Mouse (Mus musculus) hematopoietic stem cell, adult 5-6 weeks (primary cell): ENCODE data around the gene Lamc1. TPM values are rescaled to one million over a fixed set of nuclear protein-coding genes. Genes with fewer than 3 reads are reported as not detected.
A peak's percentile ranks its signal among the peaks of the same experiment; 100 is the strongest.
"Not testable (repeated sequence)": the region's sequence is repeated elsewhere in the genome, so short reads cannot be mapped to it uniquely, and the experiment has no call there.

ENCODE experiments used
- ATAC-seq, 2 experiments: fragments of 125-278 bp in 1 of 2; replicated peaks in 1 of 2; 2 replicates each; pipeline ENCODE4 v1.8.0; 2016 to 2017; ENCODE audit warnings: inconsistent platforms in 2 of 2, mild to moderate bottlenecking in 2 of 2, moderate number of reproducible peaks in 2 of 2, low read depth in 1 of 2, moderate TSS enrichment in 1 of 2; ENCODE audit not compliant: low FRiP score in 2 of 2, poor library complexity in 2 of 2, severe bottlenecking in 2 of 2, insufficient read depth in 1 of 2, low TSS enrichment in 1 of 2
- total RNA-seq: library from RNA; stranded (forward); fragments of 172-1452, 232-1000 nt; gene quantifications from 2 replicates; pipeline ENCODE4 v1.2.3, GENCODE M21; 2017

Lamc1 gene
- total RNA-seq, 1 experiment from 2014 or later = 5.5 TPM

GRCm38 (mm10) chr1:153310190-153310589 lies 22.4 kb downstream of the Lamc1 start:
- ATAC-seq = no peak

DNA sequence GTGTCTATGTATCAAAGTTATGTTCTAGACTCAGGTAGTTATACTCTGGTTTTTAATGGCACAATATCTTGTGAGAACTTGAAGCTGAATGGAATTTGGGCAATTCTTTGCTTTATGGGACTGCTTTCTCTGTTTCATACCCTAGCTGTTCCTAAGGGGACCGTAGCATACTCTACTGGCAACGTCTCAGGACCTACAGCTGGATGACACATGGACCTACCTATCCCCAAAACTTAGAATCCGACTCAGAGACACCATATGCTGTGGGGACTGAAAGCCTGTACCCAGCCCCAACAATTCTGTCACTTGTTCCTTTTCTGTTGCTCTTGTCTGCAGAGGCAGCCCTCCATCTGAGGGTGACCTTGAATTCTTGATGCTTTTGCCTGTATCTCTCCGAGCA lies 23.3 kb downstream of the Lamc1 start:
- ATAC-seq = no peak

DNA sequence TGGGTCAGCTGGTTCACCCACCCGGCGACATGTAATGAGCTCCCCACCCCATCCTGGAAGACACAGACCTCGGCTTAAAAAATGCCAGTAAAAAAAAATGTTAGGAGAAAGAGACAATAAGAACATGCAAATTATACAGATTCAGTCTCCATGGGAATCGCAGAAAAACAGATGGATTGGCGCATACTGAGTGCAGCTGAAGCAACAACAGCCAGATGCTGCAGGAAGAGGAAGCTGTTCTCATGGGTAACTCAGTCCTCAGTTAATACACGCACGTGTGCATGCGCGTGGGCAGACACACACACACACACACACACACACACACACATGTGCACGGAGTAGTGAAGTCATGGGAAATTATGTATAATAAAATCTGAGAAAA lies 23.7 kb downstream of the Lamc1 start:
- 0 out of 4 replicates have a peak, but pooled peaks of 1 of the 2 experiments have one; percentile 33 for ATAC-seq

DNA sequence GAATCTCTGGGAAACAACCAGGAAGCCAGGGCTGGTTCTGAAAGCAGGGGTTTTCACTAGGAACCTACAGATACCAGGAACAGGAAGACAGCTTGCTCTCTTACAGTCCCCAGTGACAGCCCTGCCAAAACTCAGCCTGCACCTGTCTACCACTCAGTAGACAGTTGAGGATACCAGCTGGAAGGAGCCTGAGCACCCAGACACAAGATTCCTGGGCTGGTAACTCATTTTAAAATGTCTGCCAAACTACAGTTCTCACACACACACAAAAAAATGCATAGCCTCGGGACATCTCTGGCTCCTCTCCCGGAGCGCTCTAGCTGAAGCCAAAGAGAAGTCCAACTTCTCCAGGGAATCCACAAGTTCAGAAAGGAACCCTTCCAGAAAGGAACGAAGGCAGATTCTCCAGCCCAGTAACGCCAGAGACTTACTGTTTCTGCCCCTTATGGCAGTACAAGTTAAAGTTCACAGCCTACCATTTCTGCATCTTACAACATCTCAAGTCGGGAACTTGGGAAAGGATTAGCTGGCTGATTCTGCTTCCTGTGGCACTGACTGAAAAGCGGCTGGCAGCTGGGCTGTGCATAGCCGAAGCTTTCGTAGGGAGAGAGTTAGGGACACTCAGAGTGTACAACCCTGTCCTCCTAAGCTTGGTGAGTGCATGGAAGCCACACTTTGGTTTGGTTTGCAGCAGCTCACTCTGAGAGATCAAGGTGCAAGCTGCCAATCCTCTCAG lies 24.2 kb downstream of the Lamc1 start:
- ATAC-seq = no peak

DNA sequence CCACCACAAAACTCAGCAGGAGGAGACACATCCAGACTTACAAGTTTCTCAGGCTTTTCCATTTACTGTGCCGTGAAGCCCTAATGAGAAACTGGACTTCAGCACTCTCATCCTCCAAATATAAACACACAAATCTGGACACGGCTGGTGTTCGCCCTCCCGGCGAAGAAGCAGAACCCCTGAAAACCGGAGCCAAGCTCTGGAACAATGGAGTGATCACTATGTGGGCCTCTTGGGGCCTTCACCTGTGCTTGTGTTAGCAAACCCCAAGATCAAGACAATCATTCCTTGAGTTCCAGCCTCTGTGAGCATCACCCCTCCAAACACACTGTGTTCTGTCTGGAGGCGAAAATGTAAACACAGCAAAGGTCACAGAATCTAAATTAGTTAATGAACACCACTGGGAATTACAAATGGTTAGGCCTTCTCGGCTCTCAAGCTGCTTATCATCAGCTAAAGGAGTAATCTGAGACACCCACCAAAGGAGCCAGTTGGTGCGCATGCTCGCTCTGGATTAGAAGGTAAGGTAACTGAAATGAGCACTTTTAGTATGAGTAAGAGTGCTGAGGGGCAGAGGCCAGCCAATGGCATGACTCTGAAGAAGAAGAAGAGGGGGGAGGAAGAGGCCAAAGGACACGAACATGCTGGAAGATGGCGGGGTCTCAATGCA lies 24.9 kb downstream of the Lamc1 start:
- ATAC-seq = no peak

DNA sequence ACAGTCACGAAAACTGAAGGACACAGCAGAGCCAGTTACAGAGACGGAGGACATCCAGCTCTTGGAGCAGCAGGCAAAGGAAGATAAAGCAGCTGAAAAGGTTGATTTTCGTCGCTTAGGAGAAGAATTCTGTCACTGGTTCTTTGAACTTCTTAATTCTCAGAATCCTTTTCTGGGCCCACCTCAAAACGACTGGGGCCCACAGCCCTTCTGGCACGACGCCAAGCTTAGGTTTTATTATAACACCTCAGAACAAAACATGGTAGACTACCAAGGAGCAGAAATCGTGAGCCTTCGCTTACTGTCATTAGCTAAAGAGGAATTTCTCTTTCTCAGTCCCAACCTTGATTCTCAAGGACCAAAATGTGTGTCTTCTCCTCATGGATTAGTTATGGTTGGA lies 26.9 kb downstream of the Lamc1 start:
- not testable (repeated sequence) for ATAC-seq

DNA sequence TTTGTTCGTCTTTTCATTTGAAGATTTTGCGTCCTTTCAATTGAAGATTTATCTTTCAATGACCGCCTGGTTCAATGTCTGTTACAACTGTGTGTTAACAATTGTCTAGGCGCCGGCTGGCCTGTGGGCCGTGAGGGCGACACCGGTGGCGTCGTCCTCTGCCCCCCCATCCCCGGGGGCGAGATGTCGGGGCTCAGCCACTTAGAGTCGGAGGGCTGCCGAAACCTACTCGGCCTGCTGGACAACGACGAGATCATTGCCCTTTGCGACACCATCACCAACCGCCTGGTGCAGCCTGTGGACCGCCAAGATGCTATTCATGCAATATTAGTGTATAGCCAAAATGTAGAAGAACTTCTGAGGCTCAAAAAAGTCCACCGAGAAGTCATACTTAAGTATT lies 27.3 kb downstream of the Lamc1 start:
- not testable (repeated sequence) for ATAC-seq

- ATAC-seq = peak; percentile 71 to 89
These were observed 33.1 kb downstream of the Lamc1 start for GRCm38 (mm10) chr1:153299436-153299835.

DNA sequence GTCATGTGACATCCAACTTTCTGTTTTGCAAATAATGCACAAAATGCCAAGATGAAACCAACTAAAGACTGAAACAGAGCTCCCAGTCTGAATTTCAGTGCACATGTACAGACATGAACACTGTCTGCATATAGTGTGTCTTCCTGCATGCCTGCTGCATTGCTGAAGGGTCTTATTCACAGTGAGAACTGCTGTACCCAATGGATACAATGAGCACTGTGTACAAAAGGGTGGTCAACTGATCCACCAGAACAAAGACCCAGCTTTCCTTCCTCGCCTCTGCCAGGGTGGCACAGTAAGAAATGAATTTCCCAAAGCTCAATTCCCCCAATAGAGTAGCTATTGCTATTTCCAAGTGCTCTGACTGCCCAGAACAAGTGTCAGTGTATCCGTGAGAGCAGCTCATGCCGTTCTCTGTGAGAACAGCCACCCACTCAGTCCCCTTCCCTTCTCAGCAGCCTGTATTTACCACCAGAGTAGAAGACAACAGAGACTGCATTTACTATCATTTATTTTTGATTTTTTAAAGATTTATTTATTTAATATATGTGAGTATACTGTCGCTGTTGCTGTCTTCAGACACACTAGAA lies 34.7 kb downstream of the Lamc1 start:
- ATAC-seq = not testable (repeated sequence)

DNA sequence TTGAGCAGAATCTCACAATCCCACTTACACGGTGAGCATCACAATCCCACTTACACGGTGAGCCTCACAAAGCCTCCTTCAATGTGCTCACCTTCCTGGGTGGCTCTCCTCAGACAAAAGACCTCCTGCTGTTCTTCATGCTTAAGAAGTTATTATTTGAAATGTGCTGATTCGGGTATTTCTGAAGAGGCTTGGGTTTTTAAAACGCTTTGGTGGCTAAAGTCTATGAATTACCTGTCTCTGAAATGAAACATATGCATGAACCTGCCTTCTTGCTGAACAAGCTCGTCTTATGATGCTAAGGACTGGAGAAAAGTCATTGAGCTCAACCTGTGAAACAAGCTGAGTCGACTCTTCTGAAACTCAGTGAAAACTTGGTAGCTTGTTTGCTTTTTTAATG lies 36.6 kb downstream of the Lamc1 start:
- ATAC-seq = no peak

- ATAC-seq = no peak
These were observed 39.7 kb downstream of the Lamc1 start for GRCm38 (mm10) chr1:153292892-153293291.

DNA sequence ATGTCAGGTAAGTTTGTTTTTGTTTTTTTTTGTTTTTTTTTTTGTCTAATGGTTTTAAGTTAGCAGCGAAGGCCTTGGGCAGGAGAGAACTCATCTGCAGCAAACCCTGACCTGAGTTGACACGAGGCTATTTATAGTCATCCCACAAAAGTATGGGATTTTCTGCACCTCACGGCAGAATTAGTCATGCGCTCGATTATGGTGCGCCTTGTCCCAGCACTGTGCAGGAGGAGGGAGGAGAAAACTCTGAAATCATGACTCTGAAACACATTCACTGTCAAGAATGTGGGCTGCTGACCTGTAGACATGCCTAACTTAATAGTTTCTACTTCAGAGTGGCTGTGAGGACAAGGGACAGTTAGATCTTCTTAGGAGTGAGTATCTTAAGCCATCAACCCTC lies 40.4 kb downstream of the Lamc1 start:
- ATAC-seq = no peak

GRCm38 (mm10) chr1:153291416-153291815 lies 41.2 kb downstream of the Lamc1 start:
- no peak for ATAC-seq

GRCm38 (mm10) chr1:153288010-153288409 lies 44.6 kb downstream of the Lamc1 start:
- ATAC-seq = no peak

DNA sequence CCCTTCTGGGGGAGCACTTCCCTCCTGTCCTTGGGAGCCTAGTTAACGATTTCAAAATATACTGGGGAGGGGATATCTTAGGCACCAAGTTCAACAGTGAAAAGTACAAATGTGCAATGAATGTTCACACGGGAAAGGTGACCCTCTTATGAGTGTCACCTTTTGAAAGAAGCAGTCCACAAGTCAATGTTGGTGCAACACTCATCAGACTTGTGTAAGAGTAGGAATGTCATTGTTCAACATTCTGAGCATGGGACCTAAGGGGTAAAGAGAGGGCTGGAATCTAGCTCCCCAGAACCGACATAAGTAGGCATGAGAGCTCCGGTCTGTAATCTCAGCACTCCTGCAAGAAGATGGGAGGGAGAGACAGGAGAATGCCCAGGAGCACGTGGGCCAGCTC lies 45.1 kb downstream of the Lamc1 start:
- no peak for ATAC-seq

DNA sequence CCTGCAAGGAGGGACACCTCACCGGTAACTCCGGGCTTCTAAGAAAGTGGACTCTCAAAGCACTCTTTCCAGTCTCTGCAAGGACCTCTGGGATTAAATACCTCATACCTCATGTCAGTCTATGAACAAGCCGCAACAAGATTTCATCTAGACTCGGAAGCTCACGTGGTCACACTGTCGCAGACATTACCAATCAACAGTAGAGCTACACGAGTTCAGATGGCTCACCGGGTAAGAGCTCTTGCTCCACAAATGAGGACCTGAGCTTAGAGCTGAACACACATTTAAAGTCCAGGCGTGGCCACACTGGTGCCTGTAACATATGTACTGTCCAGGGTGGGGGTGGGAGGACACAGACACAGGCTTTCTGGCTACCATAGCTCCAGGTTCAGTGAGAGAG lies 46.4 kb downstream of the Lamc1 start:
- ATAC-seq = no peak

- ATAC-seq = no peak
These were observed 47.4 kb downstream of the Lamc1 start for GRCm38 (mm10) chr1:153285188-153285587.

DNA sequence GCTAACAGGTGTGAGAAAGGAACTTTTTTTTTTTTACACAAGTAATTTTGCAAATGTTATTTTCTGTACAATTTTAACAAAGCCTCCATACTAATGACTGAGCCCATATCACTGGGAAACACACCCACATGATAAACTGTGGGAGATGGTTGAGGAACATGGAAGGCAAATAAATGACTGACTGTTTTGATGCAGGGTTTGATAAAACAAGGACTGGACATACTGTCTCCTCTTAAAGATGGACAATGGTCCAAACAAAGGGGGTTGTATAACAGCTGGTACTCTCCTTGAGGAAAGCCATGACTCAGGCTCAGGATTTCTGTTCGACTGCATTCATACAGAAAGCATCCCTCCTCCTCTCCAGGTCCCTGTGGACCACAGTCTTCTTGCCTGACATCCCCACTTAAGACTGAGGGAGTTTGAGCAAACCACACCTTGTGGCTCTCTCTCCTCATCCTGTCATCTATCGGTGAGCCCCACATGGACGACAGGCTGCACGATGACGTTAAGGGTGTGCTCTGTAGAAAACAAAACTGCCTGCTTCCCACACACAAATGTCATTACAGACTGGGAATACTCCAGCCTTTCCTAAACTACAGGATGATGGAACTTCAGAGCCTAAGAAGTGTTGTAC lies 50.1 kb downstream of the Lamc1 start:
- no peak for ATAC-seq
